Mouse (Mus musculus): Measurements from ENCODE around the gene Tbcc. TPM values are rescaled to one million over a fixed set of nuclear protein-coding genes. Genes with fewer than 3 reads are reported as not detected.

The Tbcc gene
- polyA plus RNA-seq, 1 experiment, result 11.5 TPM

- TF ChIP-seq CTCF (IDR thresholded peaks at IDR 0.05; ENCODE audit: borderline replicate concordance, insufficient read depth, low read length) (no peak), POLR2A (IDR thresholded peaks at IDR 0.05; ENCODE audit: low read depth, low read length) (no peak)
- H3K4me1 ChIP-seq (ENCODE audit: control insufficient read depth, insufficient read depth, low read length), result peaks cover 20% of the 10 kb centered on the region
- no peak overlapping the region for H3K4me3 ChIP-seq (ENCODE audit: insufficient read depth, low read length)
- H3K27ac ChIP-seq (ENCODE audit: insufficient read depth, low read length), result peak overlapping the region; percentile 28
These were observed 10.2 kb upstream of the Tbcc start for GRCm38 (mm10) chr17:46880322-46880721.

GRCm38 (mm10) chr17:46881728-46882127 lies 8.8 kb upstream of the Tbcc start:
- Histone ChIP-seq H3K4me3 (ENCODE audit: insufficient read depth, low read length) (no peak overlapping the region), H3K4me1 (ENCODE audit: control insufficient read depth, insufficient read depth, low read length) (peaks cover 17% of the 10 kb centered on the region), H3K27ac (ENCODE audit: insufficient read depth, low read length) (no peak overlapping the region)
- no peak for TF ChIP-seq POLR2A (IDR thresholded peaks at IDR 0.05; ENCODE audit: low read depth, low read length)
- TF ChIP-seq CTCF (IDR thresholded peaks at IDR 0.05; ENCODE audit: borderline replicate concordance, insufficient read depth, low read length), result no peak

- TF ChIP-seq CTCF (IDR thresholded peaks at IDR 0.05; ENCODE audit: borderline replicate concordance, insufficient read depth, low read length) (no peak), POLR2A (IDR thresholded peaks at IDR 0.05; ENCODE audit: low read depth, low read length) (no peak)
- H3K27ac ChIP-seq (ENCODE audit: insufficient read depth, low read length), result no peak overlapping the region
- no peak overlapping the region for H3K4me3 ChIP-seq (ENCODE audit: insufficient read depth, low read length)
- H3K4me1 ChIP-seq (ENCODE audit: control insufficient read depth, insufficient read depth, low read length), result peaks cover 9% of the 10 kb centered on the region
These were observed 7.4 kb upstream of the Tbcc start for GRCm38 (mm10) chr17:46883107-46883506.

- no peak for TF ChIP-seq CTCF (IDR thresholded peaks at IDR 0.05; ENCODE audit: borderline replicate concordance, insufficient read depth, low read length)
- no peak for TF ChIP-seq POLR2A (IDR thresholded peaks at IDR 0.05; ENCODE audit: low read depth, low read length)
- no peak overlapping the region for H3K4me3 ChIP-seq (ENCODE audit: insufficient read depth, low read length)
- H3K4me1 ChIP-seq (ENCODE audit: control insufficient read depth, insufficient read depth, low read length), result peaks cover 5% of the 10 kb centered on the region
- no peak overlapping the region for H3K27ac ChIP-seq (ENCODE audit: insufficient read depth, low read length)
These were observed 5.7 kb upstream of the Tbcc start for GRCm38 (mm10) chr17:46884766-46885165.

GRCm38 (mm10) chr17:46885218-46885909 lies 5.1 kb upstream of the Tbcc start:
- H3K4me3 ChIP-seq (ENCODE audit: insufficient read depth, low read length), result no peak overlapping the region
- no peak for TF ChIP-seq CTCF (IDR thresholded peaks at IDR 0.05; ENCODE audit: borderline replicate concordance, insufficient read depth, low read length)
- no peak for TF ChIP-seq POLR2A (IDR thresholded peaks at IDR 0.05; ENCODE audit: low read depth, low read length)
- no peaks in the 10 kb centered on the region for H3K4me1 ChIP-seq (ENCODE audit: control insufficient read depth, insufficient read depth, low read length)
- no peak overlapping the region for H3K27ac ChIP-seq (ENCODE audit: insufficient read depth, low read length)

- no peak overlapping the region for H3K4me3 ChIP-seq (ENCODE audit: insufficient read depth, low read length)
- TF ChIP-seq POLR2A (IDR thresholded peaks at IDR 0.05; ENCODE audit: low read depth, low read length), result no peak
- no peak for TF ChIP-seq CTCF (IDR thresholded peaks at IDR 0.05; ENCODE audit: borderline replicate concordance, insufficient read depth, low read length)
- H3K4me1 ChIP-seq (ENCODE audit: control insufficient read depth, insufficient read depth, low read length), result no peaks in the 10 kb centered on the region
- H3K27ac ChIP-seq (ENCODE audit: insufficient read depth, low read length), result no peak overlapping the region
These were observed 4.4 kb upstream of the Tbcc start for GRCm38 (mm10) chr17:46885910-46886643.

GRCm38 (mm10) chr17:46888511-46889212 lies 1.8 kb upstream of the Tbcc start:
- TF ChIP-seq CTCF (IDR thresholded peaks at IDR 0.05; ENCODE audit: borderline replicate concordance, insufficient read depth, low read length), result peak; percentile 81
- TF ChIP-seq POLR2A (IDR thresholded peaks at IDR 0.05; ENCODE audit: low read depth, low read length), result no peak
- Histone ChIP-seq H3K27ac (ENCODE audit: insufficient read depth, low read length) (peak overlapping the region; percentile 97), H3K4me3 (ENCODE audit: insufficient read depth, low read length) (peak overlapping the region; percentile 89), H3K4me1 (ENCODE audit: control insufficient read depth, insufficient read depth, low read length) (peaks cover 4% of the 10 kb centered on the region; the same call in 1 of the 2 replicates)

- TF ChIP-seq CTCF (IDR thresholded peaks at IDR 0.05; ENCODE audit: borderline replicate concordance, insufficient read depth, low read length), result no peak
- TF ChIP-seq POLR2A (IDR thresholded peaks at IDR 0.05; ENCODE audit: low read depth, low read length), result peak; percentile 75
- Histone ChIP-seq H3K4me3 (ENCODE audit: insufficient read depth, low read length) (peak overlapping the region; percentile 89), H3K27ac (ENCODE audit: insufficient read depth, low read length) (peak overlapping the region; percentile 97), H3K4me1 (ENCODE audit: control insufficient read depth, insufficient read depth, low read length) (peaks cover 4% of the 10 kb centered on the region; the same call in 1 of the 2 replicates)
These were observed 917 bp upstream of the Tbcc start for GRCm38 (mm10) chr17:46889450-46890084.

- peaks cover 4% of the 10 kb centered on the region; the same call in 1 of the 2 replicates for H3K4me1 ChIP-seq (ENCODE audit: control insufficient read depth, insufficient read depth, low read length)
- TF ChIP-seq CTCF (IDR thresholded peaks at IDR 0.05; ENCODE audit: borderline replicate concordance, insufficient read depth, low read length), result no peak
- no peak for TF ChIP-seq POLR2A (IDR thresholded peaks at IDR 0.05; ENCODE audit: low read depth, low read length)
- peak overlapping the region; percentile 81 for H3K4me3 ChIP-seq (ENCODE audit: insufficient read depth, low read length)
- H3K27ac ChIP-seq (ENCODE audit: insufficient read depth, low read length), result peak overlapping the region; percentile 81
These were observed 535 bp downstream of the Tbcc start for GRCm38 (mm10) chr17:46890843-46891594.

Data from embryonic fibroblast, embryonic 13.5 days (primary cell).